Mouse (Mus musculus): ENCODE measurements around the gene Afm. TPM values are rescaled to one million over a fixed set of nuclear protein-coding genes. Genes with fewer than 3 reads are reported as not detected.

Afm gene
- polyA plus RNA-seq, 1 experiment = not detected

DNA sequence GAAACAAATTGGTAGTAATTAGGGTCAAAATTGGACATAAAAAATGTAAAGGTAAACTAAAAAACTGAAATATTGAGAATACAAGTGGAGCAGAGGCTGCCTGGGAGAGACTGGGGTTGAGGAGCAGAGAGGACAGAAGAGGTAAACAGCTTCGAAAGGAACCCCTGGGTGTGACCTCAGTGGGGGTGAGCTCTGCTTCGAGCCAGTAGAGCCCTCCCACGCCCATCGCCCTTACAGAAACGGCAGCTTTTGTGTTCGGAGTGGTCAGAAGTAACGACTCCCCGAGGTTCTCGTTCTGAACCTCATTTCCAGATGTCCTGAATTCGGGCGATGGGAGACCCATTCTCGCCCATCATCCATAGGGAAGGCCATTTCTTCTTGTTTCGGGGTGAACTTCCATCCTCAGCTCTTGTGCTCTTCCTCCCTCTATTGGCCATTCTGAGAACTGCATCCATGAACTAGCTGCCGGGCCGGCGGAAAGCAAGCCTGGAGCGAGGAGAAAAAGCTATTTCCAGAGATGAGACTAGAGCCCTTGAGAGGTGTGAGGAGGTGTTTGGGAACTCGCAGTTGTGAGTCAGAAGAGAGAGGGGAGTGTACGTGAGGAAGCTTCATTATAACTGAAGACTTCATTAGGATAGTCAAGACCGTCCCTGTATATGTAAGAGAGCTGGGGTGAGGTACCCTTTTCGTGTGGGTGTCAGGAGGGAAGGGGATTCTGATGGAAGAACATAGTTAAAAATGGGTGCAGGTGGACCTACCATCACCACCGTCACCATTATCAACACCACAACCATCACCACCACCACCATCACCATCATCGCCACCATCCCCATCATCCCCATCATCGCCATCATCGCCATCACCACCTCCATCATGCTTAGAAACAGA is 70.2 kb downstream of the Afm start:
- Histone ChIP-seq H3K36me3 (ENCODE audit: control insufficient read depth, insufficient read depth) (no peaks in the 10 kb centered on the region), H3K4me2 (ENCODE audit: low read depth) (peak overlapping the region; percentile 52), H3K4me3 (no peak overlapping the region), H3K79me2 (ENCODE audit: control insufficient read depth, insufficient read depth) (no peaks in the 10 kb centered on the region), H3ac (ENCODE audit: control insufficient read depth, insufficient read length) (no peak overlapping the region), H3K27me3 (ENCODE audit: control insufficient read depth, insufficient read depth, insufficient read length) (no peaks in the 10 kb centered on the region)
- TF ChIP-seq TCF3 (IDR thresholded peaks at IDR 0.05; ENCODE audit: insufficient read length, low read depth) (no peak), E2F4 (IDR thresholded peaks at IDR 0.05; ENCODE audit: insufficient read depth) (no peak), REST (IDR thresholded peaks at IDR 0.05; ENCODE audit: insufficient read depth, insufficient read length) (no peak), POLR2AphosphoS2 (IDR thresholded peaks at IDR 0.05; ENCODE audit: insufficient read length, low read depth) (no peak), MAX (IDR thresholded peaks at IDR 0.05; ENCODE audit: low read depth) (no peak), POLR2A (IDR thresholded peaks at IDR 0.05; ENCODE audit: insufficient read length, low read depth) (no peak), TCF12 (IDR thresholded peaks at IDR 0.05; ENCODE audit: insufficient read depth, poor library complexity, severe bottlenecking) (no peak), USF1 (IDR thresholded peaks at IDR 0.05; ENCODE audit: low read depth) (no peak), MYOD1 (IDR thresholded peaks at IDR 0.05; ENCODE audit: control insufficient read depth in 1 of 3, insufficient read length in 2 of 3, low read depth in 2 of 3) (no peak), CEBPB (IDR thresholded peaks at IDR 0.05; ENCODE audit: insufficient read depth, poor library complexity, severe bottlenecking) (no peak), SRF (IDR thresholded peaks at IDR 0.05; ENCODE audit: control insufficient read depth, insufficient read length, low read depth) (no peak), MYOG (IDR thresholded peaks at IDR 0.05; ENCODE audit: control insufficient read depth in 1 of 3, insufficient read depth in 1 of 3, insufficient read length in 2 of 3, low read depth in 2 of 3) (no peak)

DNA sequence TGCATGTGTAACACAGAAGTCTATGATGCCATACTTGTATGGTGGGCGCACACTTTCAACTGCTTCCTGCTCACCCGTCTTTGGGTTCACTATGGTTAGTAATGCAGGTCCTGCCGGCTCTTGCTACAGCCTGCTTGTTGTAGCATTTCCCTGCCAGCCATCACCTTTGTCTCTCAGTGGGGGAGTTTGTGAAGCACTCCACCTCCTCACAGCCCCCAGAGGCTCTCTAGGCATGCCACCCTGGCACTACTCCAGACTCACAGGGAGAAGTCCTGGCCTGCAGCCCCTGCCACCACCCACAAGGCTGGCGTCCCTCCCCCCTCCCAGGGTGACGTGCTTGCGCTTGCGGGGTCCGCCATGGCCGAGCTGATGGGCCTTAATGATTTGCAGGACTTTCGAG is 71.9 kb downstream of the Afm start:
- Histone ChIP-seq H3ac (ENCODE audit: control insufficient read depth, insufficient read length) (no peak overlapping the region), H3K27me3 (ENCODE audit: control insufficient read depth, insufficient read depth, insufficient read length) (no peaks in the 10 kb centered on the region), H3K4me3 (no peak overlapping the region), H3K36me3 (ENCODE audit: control insufficient read depth, insufficient read depth) (no peaks in the 10 kb centered on the region), H3K4me2 (ENCODE audit: low read depth) (no peak overlapping the region), H3K79me2 (ENCODE audit: control insufficient read depth, insufficient read depth) (no peaks in the 10 kb centered on the region)
- TF ChIP-seq SRF (IDR thresholded peaks at IDR 0.05; ENCODE audit: control insufficient read depth, insufficient read length, low read depth) = no peak
- no peak for TF ChIP-seq CEBPB (IDR thresholded peaks at IDR 0.05; ENCODE audit: insufficient read depth, poor library complexity, severe bottlenecking)
- no peak for TF ChIP-seq USF1 (IDR thresholded peaks at IDR 0.05; ENCODE audit: low read depth)
- TF ChIP-seq TCF12 (IDR thresholded peaks at IDR 0.05; ENCODE audit: insufficient read depth, poor library complexity, severe bottlenecking) = no peak
- no peak for TF ChIP-seq E2F4 (IDR thresholded peaks at IDR 0.05; ENCODE audit: insufficient read depth)
- TF ChIP-seq POLR2AphosphoS2 (IDR thresholded peaks at IDR 0.05; ENCODE audit: insufficient read length, low read depth) = no peak
- no peak for TF ChIP-seq MAX (IDR thresholded peaks at IDR 0.05; ENCODE audit: low read depth)
- TF ChIP-seq POLR2A (IDR thresholded peaks at IDR 0.05; ENCODE audit: insufficient read length, low read depth) = no peak
- no peak for TF ChIP-seq TCF3 (IDR thresholded peaks at IDR 0.05; ENCODE audit: insufficient read length, low read depth)
- no peak for TF ChIP-seq REST (IDR thresholded peaks at IDR 0.05; ENCODE audit: insufficient read depth, insufficient read length)
- no peak for TF ChIP-seq MYOG (IDR thresholded peaks at IDR 0.05; ENCODE audit: control insufficient read depth in 1 of 3, insufficient read depth in 1 of 3, insufficient read length in 2 of 3, low read depth in 2 of 3)
- no peak for TF ChIP-seq MYOD1 (IDR thresholded peaks at IDR 0.05; ENCODE audit: control insufficient read depth in 1 of 3, insufficient read length in 2 of 3, low read depth in 2 of 3)

DNA sequence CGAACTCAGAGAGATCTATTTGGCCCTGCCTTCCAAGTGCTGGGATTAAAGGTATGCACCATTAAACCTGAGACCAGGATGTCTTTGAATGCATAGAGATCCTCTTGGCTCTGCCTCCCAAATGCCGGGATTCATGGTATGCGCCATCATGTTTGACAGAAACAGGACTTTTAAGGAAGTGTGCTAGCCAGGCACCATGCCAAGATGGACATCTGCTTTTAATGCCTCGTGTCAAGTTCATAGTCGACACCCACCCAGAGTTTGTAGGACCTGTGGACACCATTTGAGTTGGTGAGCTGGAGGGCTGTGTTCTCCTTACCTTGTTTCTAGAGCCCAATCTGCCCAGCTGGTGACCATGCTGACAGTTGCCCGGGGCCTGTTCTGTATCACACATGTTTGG is 73.2 kb downstream of the Afm start:
- H3ac ChIP-seq (ENCODE audit: control insufficient read depth, insufficient read length) = no peak overlapping the region
- H3K4me2 ChIP-seq (ENCODE audit: low read depth) = no peak overlapping the region
- H3K79me2 ChIP-seq (ENCODE audit: control insufficient read depth, insufficient read depth) = no peaks in the 10 kb centered on the region
- H3K36me3 ChIP-seq (ENCODE audit: control insufficient read depth, insufficient read depth) = no peaks in the 10 kb centered on the region
- no peak for TF ChIP-seq MYOG (IDR thresholded peaks at IDR 0.05; ENCODE audit: control insufficient read depth in 1 of 3, insufficient read depth in 1 of 3, insufficient read length in 2 of 3, low read depth in 2 of 3)
- no peak for TF ChIP-seq USF1 (IDR thresholded peaks at IDR 0.05; ENCODE audit: low read depth)
- no peak for TF ChIP-seq SRF (IDR thresholded peaks at IDR 0.05; ENCODE audit: control insufficient read depth, insufficient read length, low read depth)
- TF ChIP-seq POLR2A (IDR thresholded peaks at IDR 0.05; ENCODE audit: insufficient read length, low read depth) = no peak
- no peak for TF ChIP-seq POLR2AphosphoS2 (IDR thresholded peaks at IDR 0.05; ENCODE audit: insufficient read length, low read depth)
- TF ChIP-seq CEBPB (IDR thresholded peaks at IDR 0.05; ENCODE audit: insufficient read depth, poor library complexity, severe bottlenecking) = no peak
- no peak for TF ChIP-seq MYOD1 (IDR thresholded peaks at IDR 0.05; ENCODE audit: control insufficient read depth in 1 of 3, insufficient read length in 2 of 3, low read depth in 2 of 3)
- no peak for TF ChIP-seq E2F4 (IDR thresholded peaks at IDR 0.05; ENCODE audit: insufficient read depth)
- TF ChIP-seq REST (IDR thresholded peaks at IDR 0.05; ENCODE audit: insufficient read depth, insufficient read length) = no peak
- H3K27me3 ChIP-seq (ENCODE audit: control insufficient read depth, insufficient read depth, insufficient read length) = no peaks in the 10 kb centered on the region
- no peak overlapping the region for H3K4me3 ChIP-seq

- Histone ChIP-seq H3K27me3 (ENCODE audit: control insufficient read depth, insufficient read depth, insufficient read length) (no peaks in the 10 kb centered on the region), H3K79me2 (ENCODE audit: control insufficient read depth, insufficient read depth) (no peaks in the 10 kb centered on the region), H3K36me3 (ENCODE audit: control insufficient read depth, insufficient read depth) (no peaks in the 10 kb centered on the region), H3ac (ENCODE audit: control insufficient read depth, insufficient read length) (no peak overlapping the region), H3K4me3 (no peak overlapping the region), H3K4me2 (ENCODE audit: low read depth) (no peak overlapping the region)
- TF ChIP-seq MAX (IDR thresholded peaks at IDR 0.05; ENCODE audit: low read depth) (no peak), E2F4 (IDR thresholded peaks at IDR 0.05; ENCODE audit: insufficient read depth) (no peak), USF1 (IDR thresholded peaks at IDR 0.05; ENCODE audit: low read depth) (no peak), MYOG (IDR thresholded peaks at IDR 0.05; ENCODE audit: control insufficient read depth in 1 of 3, insufficient read depth in 1 of 3, insufficient read length in 2 of 3, low read depth in 2 of 3) (no peak), POLR2AphosphoS2 (IDR thresholded peaks at IDR 0.05; ENCODE audit: insufficient read length, low read depth) (no peak), REST (IDR thresholded peaks at IDR 0.05; ENCODE audit: insufficient read depth, insufficient read length) (no peak), TCF3 (IDR thresholded peaks at IDR 0.05; ENCODE audit: insufficient read length, low read depth) (no peak), SRF (IDR thresholded peaks at IDR 0.05; ENCODE audit: control insufficient read depth, insufficient read length, low read depth) (no peak), POLR2A (IDR thresholded peaks at IDR 0.05; ENCODE audit: insufficient read length, low read depth) (no peak), TCF12 (IDR thresholded peaks at IDR 0.05; ENCODE audit: insufficient read depth, poor library complexity, severe bottlenecking) (no peak), MYOD1 (IDR thresholded peaks at IDR 0.05; ENCODE audit: control insufficient read depth in 1 of 3, insufficient read length in 2 of 3, low read depth in 2 of 3) (no peak), CEBPB (IDR thresholded peaks at IDR 0.05; ENCODE audit: insufficient read depth, poor library complexity, severe bottlenecking) (no peak)
These were observed 76.2 kb downstream of the Afm start for GRCm38 (mm10) chr5:90594945-90595344.
